Mouse (Mus musculus): ENCODE results near the gene Gm6525.

DNA sequence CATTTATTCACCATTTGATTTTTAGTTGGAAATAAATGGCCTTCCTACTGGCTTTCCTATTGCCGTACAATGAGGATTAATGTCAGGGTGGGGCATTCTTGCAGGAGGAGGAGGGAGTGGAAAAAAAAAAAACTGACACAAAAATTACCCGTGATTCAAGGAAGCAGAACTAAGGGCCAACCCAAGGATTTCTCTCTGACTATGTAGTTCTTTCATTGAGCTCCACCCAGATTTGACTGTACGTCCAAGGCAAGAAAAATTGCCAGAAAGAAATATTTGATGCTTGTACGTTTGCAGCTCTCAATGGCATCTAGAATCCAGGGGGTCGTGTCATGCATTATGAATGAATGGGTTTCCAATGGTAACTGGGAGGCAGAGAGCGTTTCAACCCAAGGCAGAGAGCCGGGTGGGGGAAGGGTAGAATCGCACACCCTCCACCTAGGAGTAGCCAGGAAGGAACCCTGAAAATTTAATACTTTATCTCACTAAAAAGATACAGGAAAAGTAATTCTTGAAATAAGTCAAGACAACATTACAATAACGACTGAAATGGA, 45.9 kb downstream of the Gm6525 start:
- no peak for TF ChIP-seq CTCF (IDR thresholded peaks at IDR 0.05; ENCODE audit: low read depth, low read length)
- TF ChIP-seq POLR2A (IDR thresholded peaks at IDR 0.05; ENCODE audit: extremely low read depth, insufficient read depth, low read length), result no peak
